Mouse (Mus musculus): ENCODE data around the gene Nfia. TPM values are rescaled to one million over a fixed set of nuclear protein-coding genes. Genes with fewer than 3 reads are reported as not detected.

Nfia gene
- total RNA-seq, 4 experiments from 2014 or later: 117 to 145 (median 127) TPM

DNA sequence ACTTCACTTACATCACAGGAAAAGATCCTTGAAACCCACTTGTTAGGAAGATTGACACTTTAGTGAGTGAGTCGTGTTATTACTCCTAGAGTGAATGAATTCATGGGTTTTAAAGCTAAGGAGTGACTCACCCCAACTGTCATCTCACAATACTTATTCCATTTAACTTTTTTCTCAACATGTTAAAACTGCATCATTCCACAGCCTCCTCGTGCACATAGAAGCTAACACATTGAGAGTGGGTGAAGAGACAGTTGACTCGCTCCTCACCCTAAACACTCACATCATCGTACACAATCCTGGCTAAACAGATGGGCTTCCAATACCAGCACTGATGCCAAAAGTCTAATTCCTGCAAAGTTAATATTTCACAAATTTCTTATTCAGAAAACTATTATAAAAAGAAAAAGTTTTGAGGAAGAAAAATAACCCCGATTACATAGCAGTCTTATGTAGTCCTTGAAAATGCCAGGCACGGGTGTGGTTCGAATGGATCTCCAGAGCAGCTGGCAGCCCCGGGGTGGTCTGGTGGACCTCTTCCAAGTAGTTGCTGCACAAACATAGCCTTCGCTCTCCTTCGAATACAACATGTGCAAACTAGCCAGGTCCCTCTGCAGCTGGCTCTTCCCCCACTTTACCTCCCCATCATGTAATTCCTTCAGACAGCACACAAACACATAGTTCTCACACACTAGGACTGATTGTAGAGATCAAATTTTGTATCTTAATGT is 178.0 kb downstream of the Nfia start:
- no peak for DNase-seq

DNA sequence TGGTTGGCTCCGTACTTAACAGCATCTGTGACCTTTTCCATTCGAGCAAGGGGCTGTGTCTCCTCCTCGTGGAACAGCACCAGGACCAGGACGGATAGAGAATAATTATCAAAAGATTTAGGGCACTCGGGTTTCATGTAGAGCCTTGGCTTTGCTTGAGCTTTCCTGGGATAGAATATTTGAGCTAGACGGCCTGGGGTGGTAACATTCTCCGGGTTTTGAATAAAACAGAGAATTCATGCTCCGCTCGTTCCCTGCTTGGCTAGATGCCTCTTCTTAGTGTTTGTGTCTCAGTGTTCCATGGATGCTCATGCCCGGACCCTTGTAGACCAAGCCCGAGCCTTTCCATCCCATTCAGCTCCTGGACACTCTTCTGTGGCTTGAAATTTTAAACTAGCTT is 181.4 kb downstream of the Nfia start:
- DNase-seq: no peak

GRCm38 (mm10) chr4:97958121-97958520 is 185.6 kb downstream of the Nfia start:
- DNase-seq: no peak

DNA sequence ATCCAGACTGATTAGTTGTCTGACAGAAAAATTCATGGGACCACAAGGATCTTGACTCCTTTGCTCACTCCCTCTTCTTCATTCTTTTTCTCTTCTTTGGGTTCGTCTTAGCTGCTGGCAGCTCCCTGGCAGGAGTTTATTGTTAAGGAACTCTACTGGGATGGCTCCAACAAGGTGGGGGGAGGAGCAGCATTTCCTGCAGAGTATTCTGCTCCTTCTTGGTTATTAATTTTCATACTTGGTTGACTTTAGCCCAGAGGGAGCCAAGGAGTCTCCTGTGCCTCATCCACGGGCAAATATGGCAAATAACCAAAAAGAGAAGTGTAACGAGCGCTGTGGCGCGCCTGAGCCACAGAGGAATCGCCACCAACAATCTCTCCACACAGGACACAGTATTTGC is 190.3 kb downstream of the Nfia start:
- DNase-seq: no peak

GRCm38 (mm10) chr4:97963951-97964350 is 191.4 kb downstream of the Nfia start:
- DNase-seq: no peak

GRCm38 (mm10) chr4:97968786-97969348 is 196.3 kb downstream of the Nfia start:
- no peak for DNase-seq

DNA sequence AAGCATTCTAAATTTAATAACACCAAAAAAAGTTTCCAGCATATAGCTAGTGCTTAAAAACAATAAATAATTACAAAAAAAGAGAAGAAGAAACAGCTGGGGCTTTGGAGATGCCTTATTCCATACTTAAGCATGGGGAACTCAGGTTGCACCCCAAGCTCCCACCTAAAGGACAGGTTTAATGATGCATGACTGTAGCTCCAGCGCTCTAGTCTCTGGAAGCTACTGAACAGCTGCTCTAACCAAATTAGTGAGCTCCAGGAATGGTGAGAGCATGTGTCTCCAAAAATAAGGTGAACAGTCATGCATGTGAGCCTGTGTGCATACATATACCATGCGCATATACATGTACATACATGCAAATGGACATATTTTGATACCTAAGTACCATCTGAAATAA is 200.5 kb downstream of the Nfia start:
- DNase-seq: no peak

GRCm38 (mm10) chr4:97974037-97974436 is 201.5 kb downstream of the Nfia start:
- no peak for DNase-seq

GRCm38 (mm10) chr4:97976891-97977290 is 204.4 kb downstream of the Nfia start:
- DNase-seq: no peak

GRCm38 (mm10) chr4:97984361-97984760 is 211.8 kb downstream of the Nfia start:
- no peak for DNase-seq

- DNase-seq: no peak
These were observed 213.7 kb downstream of the Nfia start for GRCm38 (mm10) chr4:97986056-97986734.

DNA sequence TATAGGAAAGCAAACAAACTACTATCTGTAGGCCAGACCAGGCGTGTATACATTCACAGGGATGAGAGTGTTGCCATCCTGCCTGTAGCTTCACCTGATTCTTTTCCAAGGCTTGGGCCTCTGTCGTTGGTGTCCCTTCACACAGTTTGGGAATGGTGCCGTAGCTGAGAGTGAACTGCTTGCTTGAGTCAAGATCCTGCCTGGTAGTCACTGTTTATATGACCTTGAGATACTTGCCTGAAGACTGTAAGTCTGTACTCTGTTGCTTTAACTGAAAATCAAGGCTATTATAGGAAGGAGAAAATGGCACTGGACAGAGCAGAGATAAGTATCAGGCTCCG is 214.2 kb downstream of the Nfia start:
- DNase-seq: no peak

DNA sequence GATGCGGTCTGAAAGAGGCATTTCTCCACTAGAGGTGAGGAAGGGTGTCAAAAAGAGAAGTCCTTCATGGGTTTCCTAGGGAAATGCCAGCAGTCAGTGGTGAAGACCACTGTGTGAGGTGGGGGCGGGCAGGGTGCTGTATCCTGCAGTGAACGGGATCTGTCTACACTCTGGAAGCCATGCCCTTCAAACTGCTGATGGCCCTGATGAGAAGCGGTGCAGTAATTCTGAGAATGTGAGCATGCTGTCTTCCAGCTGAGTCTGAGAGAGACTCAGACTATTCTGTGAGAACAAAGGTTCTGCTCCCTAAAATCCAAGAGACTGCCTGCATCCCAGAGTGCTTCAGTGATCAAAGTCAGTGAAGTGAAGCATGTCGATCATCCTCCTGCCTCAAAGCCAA is 216.2 kb downstream of the Nfia start:
- DNase-seq: no peak

DNA sequence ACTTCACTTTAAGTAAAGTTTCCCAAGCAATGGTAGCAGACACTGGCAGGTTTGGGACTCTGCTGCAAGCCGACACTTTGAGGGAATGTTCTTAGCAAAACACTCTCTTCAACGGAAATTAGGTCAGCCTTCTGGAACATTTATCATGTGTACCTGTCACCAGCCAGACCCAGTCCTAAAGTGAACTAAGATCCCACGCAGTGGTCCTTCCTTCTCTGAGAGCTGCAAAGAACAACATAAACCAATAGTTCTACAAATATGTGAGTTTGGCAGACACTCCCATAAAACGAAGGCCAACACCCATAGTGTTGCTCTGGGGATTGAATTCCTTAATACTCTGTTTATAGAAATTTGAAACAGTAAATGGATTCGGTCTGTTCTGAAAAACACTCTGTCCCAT is 217.9 kb downstream of the Nfia start:
- no peak for DNase-seq

DNA sequence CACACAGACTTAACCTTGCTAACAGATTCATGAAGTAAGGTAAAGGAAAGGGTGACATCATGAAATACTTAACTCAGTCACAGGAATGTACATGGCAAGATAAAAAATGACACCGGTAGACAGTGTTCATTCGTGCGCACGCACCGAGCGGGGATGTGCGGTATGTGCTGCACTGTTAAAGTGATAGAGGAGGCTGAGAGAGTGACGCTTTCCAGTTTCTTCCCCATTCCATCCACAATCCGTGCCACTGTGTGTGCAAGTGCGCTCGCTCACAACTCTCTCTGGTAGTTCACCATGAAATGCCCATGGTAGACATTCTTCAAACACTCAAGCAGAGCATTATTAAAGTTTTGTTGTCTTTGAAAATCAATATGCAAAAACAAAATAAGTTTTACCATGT is 218.9 kb downstream of the Nfia start:
- no peak for DNase-seq

DNA sequence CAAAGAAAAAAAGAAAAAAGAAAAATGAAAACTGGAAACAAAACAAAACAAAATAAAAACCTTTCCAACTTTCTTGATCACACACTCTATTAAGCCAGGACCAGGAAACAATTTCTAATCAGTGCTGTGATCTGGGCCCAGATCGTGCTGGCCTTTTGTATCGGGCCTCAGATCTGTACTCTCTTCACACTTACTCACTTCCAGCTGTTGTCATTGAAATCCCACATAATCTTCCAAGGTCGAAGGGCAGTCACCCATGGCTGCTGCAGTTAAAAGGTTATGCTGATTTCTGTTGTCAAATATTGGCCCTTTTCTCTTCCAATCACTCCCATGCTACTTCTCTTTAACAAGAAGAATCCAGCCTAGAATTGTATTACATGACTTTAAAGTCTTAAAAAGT is 219.3 kb downstream of the Nfia start:
- no peak for DNase-seq

DNA sequence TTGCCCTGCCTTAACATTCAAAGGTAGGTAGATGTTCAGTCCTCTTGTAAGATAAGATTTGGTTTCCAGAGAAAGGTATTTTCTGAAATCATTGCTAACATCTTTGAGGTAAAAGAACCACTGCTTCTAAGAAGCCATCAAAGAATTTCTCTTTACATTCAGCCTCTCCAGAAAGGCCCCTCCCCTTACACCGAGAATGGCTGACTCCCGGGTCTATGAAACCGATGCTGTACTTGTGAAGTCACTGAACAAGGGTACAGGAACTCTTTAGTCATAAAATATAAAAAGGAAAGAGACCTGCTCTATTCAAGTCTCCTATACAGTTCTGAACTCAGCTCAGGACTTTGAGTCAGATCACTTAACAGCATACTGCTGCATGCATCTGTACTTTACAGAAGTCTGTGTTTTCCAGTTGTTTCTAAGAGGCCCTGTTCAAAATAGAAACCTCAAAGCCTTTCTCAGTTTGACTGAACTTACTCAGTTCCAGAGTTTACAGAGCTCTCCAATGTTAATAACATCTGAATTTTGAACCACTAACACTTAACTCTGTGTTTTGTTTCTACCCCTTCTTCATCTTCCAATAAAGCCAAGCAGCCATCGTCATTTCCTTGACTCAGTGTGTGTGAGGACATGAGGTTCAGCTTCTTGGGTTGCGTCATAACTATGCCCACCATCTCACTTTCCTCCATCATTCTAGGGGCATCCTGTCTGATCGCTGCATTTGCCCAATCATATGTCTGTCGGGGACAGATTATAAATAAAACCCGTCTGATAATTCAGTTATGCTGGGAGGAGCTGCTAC is 223.6 kb downstream of the Nfia start:
- DNase-seq: no peak

DNA sequence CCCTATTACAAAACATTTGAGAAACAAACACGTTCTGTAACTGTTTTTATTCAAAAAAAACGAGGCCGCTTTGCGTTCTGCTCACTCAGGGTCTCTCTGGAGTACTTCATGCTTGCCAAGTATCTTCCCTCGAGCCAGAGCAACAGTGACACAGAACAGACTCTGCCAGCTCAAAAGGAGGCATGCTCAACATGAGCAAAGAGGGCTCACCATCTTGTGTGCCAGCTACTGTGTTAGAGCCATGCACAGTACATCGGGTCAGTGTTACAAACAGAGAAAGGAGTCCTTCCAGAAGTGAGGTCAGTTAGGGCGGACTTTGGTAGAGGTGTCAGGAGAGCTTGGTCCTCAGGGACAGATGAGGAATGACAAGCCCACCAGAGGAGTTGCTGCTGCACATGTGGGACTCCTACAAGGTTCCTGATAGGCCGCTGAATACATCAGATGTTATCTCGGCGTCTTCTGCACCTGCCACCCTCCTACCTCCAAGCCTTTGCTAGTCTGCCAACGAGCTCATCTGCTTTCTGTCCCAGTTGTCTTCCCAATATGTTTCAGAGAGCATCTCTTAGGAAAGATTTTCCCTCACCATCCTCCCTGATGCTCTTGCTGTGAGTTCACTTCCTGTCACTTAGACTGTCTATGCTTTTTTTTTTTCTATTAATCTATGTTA is 224.8 kb downstream of the Nfia start:
- DNase-seq: no peak

- peak; percentile 42 for DNase-seq
These were observed 229.7 kb downstream of the Nfia start for GRCm38 (mm10) chr4:98002206-98002605.

GRCm38 (mm10) chr4:98003323-98004107 is 231.0 kb downstream of the Nfia start:
- DNase-seq: no peak

DNA sequence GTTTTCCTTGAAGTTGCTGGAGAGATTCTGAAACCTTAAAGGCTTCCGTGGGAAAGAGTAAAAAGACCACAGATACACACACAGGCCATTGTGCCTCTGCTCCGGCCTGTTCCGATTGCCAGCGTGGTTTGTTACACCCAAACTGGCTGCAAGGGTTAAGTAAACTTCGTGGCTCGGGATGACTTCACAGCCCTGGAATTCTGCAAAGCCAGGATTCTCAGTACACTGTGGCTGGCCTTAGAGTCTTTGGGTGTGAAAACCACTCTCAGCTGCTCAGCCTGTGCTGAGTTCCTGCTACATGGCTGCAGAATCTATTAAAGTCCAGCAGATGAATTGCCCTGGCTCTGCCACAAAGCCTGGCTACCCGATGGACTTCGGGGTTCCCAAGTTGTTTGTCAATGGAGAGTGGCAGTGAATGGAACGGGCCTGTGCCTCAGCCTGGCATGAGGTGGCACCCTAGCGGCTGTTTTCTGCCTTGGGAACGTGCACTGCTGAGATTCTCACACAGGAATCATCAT is 231.6 kb downstream of the Nfia start:
- DNase-seq: peak; percentile 79

DNA sequence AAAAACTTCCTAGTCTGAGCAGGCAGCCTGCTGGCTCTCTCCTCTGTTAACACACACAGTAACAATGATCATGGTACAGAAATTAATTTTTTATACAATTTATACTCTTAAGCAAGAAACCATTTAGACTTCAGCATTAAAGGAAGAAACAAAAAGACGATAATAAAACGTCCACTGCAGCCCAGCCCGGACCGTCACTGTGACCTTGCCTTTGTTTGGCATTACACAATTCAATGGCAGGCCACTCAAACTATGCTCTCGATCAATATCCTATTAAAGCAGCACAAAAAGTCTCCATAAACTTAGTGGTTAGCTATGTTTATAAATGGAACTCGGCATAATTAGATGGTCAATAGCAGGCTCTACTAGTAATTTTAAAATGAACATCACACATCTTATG is 232.5 kb downstream of the Nfia start:
- DNase-seq: no peak
